Mouse (Mus musculus) testis, adult 2 months (tissue): Measurements from ENCODE around the gene Ispd. TPM values are rescaled to one million over a fixed set of nuclear protein-coding genes. Genes with fewer than 3 reads are reported as not detected.

Experiments
- H3K27ac ChIP-seq: fragments of 200-500 bp; 2 replicates; pipeline ENCODE4 v1.5.1; 2012; ENCODE audit warnings: low read depth, low read length; ENCODE audit not compliant: control insufficient read depth, insufficient read depth
- H3K27me3 ChIP-seq: fragments of 200-500 bp; 2 replicates; pipeline ENCODE4 v1.6.1; 2012; ENCODE audit warnings: mild to moderate bottlenecking, low read length, moderate library complexity; ENCODE audit not compliant: control insufficient read depth, insufficient read depth
- H3K36me3 ChIP-seq: fragments of 200-500 bp; 2 replicates; pipeline ENCODE4 v1.6.1; 2012; ENCODE audit warnings: mild to moderate bottlenecking, low read length; ENCODE audit not compliant: control insufficient read depth, insufficient read depth
- H3K4me1 ChIP-seq: fragments of 200-500 bp; 2 replicates; pipeline ENCODE4 v1.6.1; 2012; ENCODE audit warnings: low read length; ENCODE audit not compliant: control insufficient read depth, insufficient read depth
- H3K4me3 ChIP-seq: fragments of 200-500 bp; 2 replicates; pipeline ENCODE4 v1.5.1; 2012; ENCODE audit warnings: low read depth, mild to moderate bottlenecking, low read length, moderate library complexity, mixed read lengths; ENCODE audit not compliant: control insufficient read depth
- CTCF ChIP-seq: fragments of 200-500 bp; IDR thresholded peaks from 2 replicates; pipeline ENCODE4 v1.5.1; 2012; ENCODE audit warnings: low read depth, mild to moderate bottlenecking, inconsistent platforms, low read length, moderate library complexity; ENCODE audit not compliant: control insufficient read depth, insufficient read depth, insufficient replicate concordance
- POLR2A ChIP-seq: fragments of 200-500 bp; IDR thresholded peaks from 2 replicates; pipeline ENCODE4 v1.6.1; 2012; ENCODE audit warnings: low read depth, mild to moderate bottlenecking, inconsistent platforms, low read length, moderate library complexity; ENCODE audit not compliant: control insufficient read depth
- polyA plus RNA-seq: library from polyadenylated mRNA; depleted of rRNA; stranded (reverse); fragments of >200 nt; gene quantifications from 2 replicates; pipeline ENCODE4 v1.2.3, GENCODE M21; 2012

Ispd gene
- polyA plus RNA-seq, 1 experiment: 1.8 TPM

- no peak overlapping the region for H3K27ac ChIP-seq
- H3K36me3 ChIP-seq: no peaks in the 10 kb centered on the region
- no peaks in the 10 kb centered on the region for H3K27me3 ChIP-seq
- H3K4me3 ChIP-seq: no peak overlapping the region
- no peaks in the 10 kb centered on the region for H3K4me1 ChIP-seq
- no peak for TF ChIP-seq CTCF
- TF ChIP-seq POLR2A: no peak
Measured at GRCm38 (mm10) chr12:36425258-36425657, 44.0 kb downstream of the Ispd start.

GRCm38 (mm10) chr12:36426163-36427045 lies 45.2 kb downstream of the Ispd start:
- H3K4me3 ChIP-seq: no peak overlapping the region
- H3K4me1 ChIP-seq: no peaks in the 10 kb centered on the region
- TF ChIP-seq POLR2A (no peak), CTCF (no peak)
- no peaks in the 10 kb centered on the region for H3K27me3 ChIP-seq
- H3K27ac ChIP-seq: no peak overlapping the region
- no peaks in the 10 kb centered on the region for H3K36me3 ChIP-seq

GRCm38 (mm10) chr12:36436956-36437355 lies 55.7 kb downstream of the Ispd start:
- Histone ChIP-seq H3K36me3 (no peaks in the 10 kb centered on the region), H3K27me3 (no peaks in the 10 kb centered on the region), H3K4me3 (no peak overlapping the region), H3K4me1 (no peaks in the 10 kb centered on the region), H3K27ac (no peak overlapping the region)
- TF ChIP-seq POLR2A (no peak), CTCF (no peak)

- no peaks in the 10 kb centered on the region for H3K36me3 ChIP-seq
- H3K27me3 ChIP-seq: no peaks in the 10 kb centered on the region
- TF ChIP-seq POLR2A: no peak
- TF ChIP-seq CTCF: no peak
- H3K4me1 ChIP-seq: no peaks in the 10 kb centered on the region
- no peak overlapping the region for H3K4me3 ChIP-seq
- no peak overlapping the region for H3K27ac ChIP-seq
Measured at GRCm38 (mm10) chr12:36439396-36439795, 58.1 kb downstream of the Ispd start.

GRCm38 (mm10) chr12:36456002-36456401 lies 74.8 kb downstream of the Ispd start:
- Histone ChIP-seq H3K36me3 (no peaks in the 10 kb centered on the region), H3K4me1 (no peaks in the 10 kb centered on the region), H3K27me3 (no peaks in the 10 kb centered on the region), H3K4me3 (no peak overlapping the region), H3K27ac (no peak overlapping the region)
- TF ChIP-seq POLR2A (no peak), CTCF (no peak)

- no peaks in the 10 kb centered on the region for H3K36me3 ChIP-seq
- TF ChIP-seq CTCF (no peak), POLR2A (no peak)
- no peak overlapping the region for H3K27ac ChIP-seq
- H3K4me3 ChIP-seq: no peak overlapping the region
- no peaks in the 10 kb centered on the region for H3K4me1 ChIP-seq
- H3K27me3 ChIP-seq: no peaks in the 10 kb centered on the region
Measured at GRCm38 (mm10) chr12:36457726-36458125, 76.5 kb downstream of the Ispd start.

- Histone ChIP-seq H3K27me3 (no peaks in the 10 kb centered on the region), H3K4me1 (no peaks in the 10 kb centered on the region), H3K27ac (no peak overlapping the region), H3K4me3 (no peak overlapping the region), H3K36me3 (no peaks in the 10 kb centered on the region)
- no peak for TF ChIP-seq CTCF
- TF ChIP-seq POLR2A: no peak
Measured at GRCm38 (mm10) chr12:36468325-36469044, 87.2 kb downstream of the Ispd start.

- no peak for TF ChIP-seq POLR2A
- TF ChIP-seq CTCF: no peak
- Histone ChIP-seq H3K36me3 (no peaks in the 10 kb centered on the region), H3K4me3 (no peak overlapping the region), H3K4me1 (no peaks in the 10 kb centered on the region), H3K27me3 (no peaks in the 10 kb centered on the region), H3K27ac (no peak overlapping the region)
Measured at GRCm38 (mm10) chr12:36471411-36471810, 90.2 kb downstream of the Ispd start.
